Mouse (Mus musculus): Measurements from ENCODE around the gene Gm21885. TPM values are rescaled to one million over a fixed set of nuclear protein-coding genes. Genes with fewer than 3 reads are reported as not detected.
A peak's percentile ranks its signal among the peaks of the same experiment; 100 is the strongest.

Gene Gm21885
- total RNA-seq, 1 experiment from 2014 or later = not detected

GRCm38 (mm10) chr11:94268761-94269160 lies 12.9 kb upstream of the Gm21885 start:
- DNase-seq = no peak

- DNase-seq = no peak
Measured at GRCm38 (mm10) chr11:94269906-94270305, 11.8 kb upstream of the Gm21885 start.

GRCm38 (mm10) chr11:94271015-94271414 lies 10.7 kb upstream of the Gm21885 start:
- no peak for DNase-seq

- DNase-seq = no peak
Measured at GRCm38 (mm10) chr11:94272960-94273927, 8.4 kb upstream of the Gm21885 start.

GRCm38 (mm10) chr11:94274206-94274867 lies 7.3 kb upstream of the Gm21885 start:
- no peak for DNase-seq

GRCm38 (mm10) chr11:94275226-94275625 lies 6.4 kb upstream of the Gm21885 start:
- no peak for DNase-seq

- no peak for DNase-seq
Measured at GRCm38 (mm10) chr11:94275686-94276085, 6.0 kb upstream of the Gm21885 start.

GRCm38 (mm10) chr11:94276869-94277337 lies 4.8 kb upstream of the Gm21885 start:
- peak; percentile 93 for DNase-seq

- peak; percentile 33 for DNase-seq
Measured at GRCm38 (mm10) chr11:94282291-94282690, 618 bp downstream of the Gm21885 start.

GRCm38 (mm10) chr11:94283536-94284099 lies 1.9 kb downstream of the Gm21885 start:
- peak; percentile 25 for DNase-seq

GRCm38 (mm10) chr11:94285886-94286574 lies 4.4 kb downstream of the Gm21885 start:
- peak; percentile 34 for DNase-seq

GRCm38 (mm10) chr11:94287105-94287504 lies 5.4 kb downstream of the Gm21885 start:
- DNase-seq = no peak

- no peak for DNase-seq
Measured at GRCm38 (mm10) chr11:94290062-94290740, 8.5 kb downstream of the Gm21885 start.

GRCm38 (mm10) chr11:94294996-94295845 lies 13.5 kb downstream of the Gm21885 start:
- DNase-seq = peak; percentile 43

- no peak for DNase-seq
Measured at GRCm38 (mm10) chr11:94312733-94313132, 31.1 kb downstream of the Gm21885 start.

GRCm38 (mm10) chr11:94314098-94314652 lies 32.5 kb downstream of the Gm21885 start:
- DNase-seq = no peak

GRCm38 (mm10) chr11:94315308-94315707 lies 33.6 kb downstream of the Gm21885 start:
- no peak for DNase-seq

GRCm38 (mm10) chr11:94316528-94316927 lies 34.9 kb downstream of the Gm21885 start:
- DNase-seq = no peak

- DNase-seq = no peak
Measured at GRCm38 (mm10) chr11:94317014-94317413, 35.3 kb downstream of the Gm21885 start.

- DNase-seq = no peak
Measured at GRCm38 (mm10) chr11:94317515-94317914, 35.8 kb downstream of the Gm21885 start.
